Mouse (Mus musculus): Measurements from ENCODE around the gene Casp1.

GRCm38 (mm10) chr9:5271334-5271845 lies 26.9 kb upstream of the Casp1 start:
- TF ChIP-seq TAL1 (conservative IDR thresholded peaks at IDR 0.05; ENCODE audit: low read depth, low read length) (no peak), CTCF (IDR thresholded peaks at IDR 0.05; ENCODE audit: low read depth, low read length) (no peak), POLR2AphosphoS5 (IDR thresholded peaks at IDR 0.05; ENCODE audit: insufficient replicate concordance, low read depth, low read length) (no peak), GATA1 (IDR thresholded peaks at IDR 0.05; ENCODE audit: borderline replicate concordance, low read length) (no peak)

Measured in G1E (cell line).